Mouse (Mus musculus): Measurements from ENCODE around the gene 1700093K21Rik.

The 1700093K21Rik gene

Small RNA genes lying within 50 kb of the gene (microRNA-seq; reads per million reads assigned to microRNA genes)
- 0 to 0.11 reads per million in 2 experiments for gene Gm47279
